ENCODE assay signal across 33 mouse cellular contexts in the genomic region with DNA sequence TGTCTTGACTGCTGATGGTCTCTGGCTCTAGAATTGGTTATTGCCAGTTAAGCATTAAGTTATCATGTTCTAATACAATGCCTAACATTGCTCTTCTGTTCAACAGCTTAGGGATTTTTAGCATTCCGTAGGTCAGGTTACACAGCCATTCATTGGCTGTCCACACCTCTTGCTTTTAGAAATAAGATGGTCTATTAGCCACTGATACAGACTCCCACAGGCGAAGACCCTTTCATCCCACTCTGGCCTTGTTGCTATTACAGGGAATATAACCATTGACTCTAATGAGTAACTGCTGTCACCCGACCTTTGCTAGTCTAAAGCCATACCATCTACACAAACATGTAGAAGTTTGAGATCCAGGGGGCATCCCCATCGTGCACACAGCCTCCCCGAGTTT.
"Had no signal": no experiment of that assay in that cellular context is flagged by ENCODE, and none has a peak within 500 bp of the region (broad histone marks: within the 10 kb centered on the region; RNA-seq: fewer than 3 reads in every experiment).

No protein-coding gene starts in this region.

- H3K36me3 ChIP-seq: limb, embryonic 10.5 days; limb, embryonic 12.5 days; limb, embryonic 13.5 days; limb, embryonic 15.5 days; liver, embryonic 12.5 days; liver, embryonic 13.5 days; liver, embryonic 15.5 days; lung, embryonic 15.5 days; midbrain, embryonic 10.5 days; midbrain, embryonic 12.5 days; midbrain, embryonic 13.5 days; midbrain, embryonic 15.5 days; neural tube, embryonic 12.5 days; neural tube, embryonic 13.5 days had no signal

- ATAC-seq: liver, embryonic 12.5 days; liver, postnatal 0 days; lung, postnatal 0 days; midbrain, embryonic 13.5 days; midbrain, embryonic 15.5 days; midbrain, embryonic 16.5 days had no signal

- H3K27me3 ChIP-seq: limb, embryonic 12.5 days; limb, embryonic 13.5 days; limb, embryonic 15.5 days; liver, embryonic 12.5 days; liver, embryonic 13.5 days; liver, embryonic 15.5 days; lung, embryonic 15.5 days; megakaryocyte, embryonic 14.5 days; midbrain, embryonic 12.5 days; midbrain, embryonic 13.5 days; midbrain, embryonic 15.5 days; neural tube, embryonic 12.5 days; neural tube, embryonic 13.5 days had no signal

- H3K27ac ChIP-seq: limb, embryonic 10.5 days; limb, embryonic 12.5 days; limb, embryonic 13.5 days; limb, embryonic 15.5 days; liver, embryonic 12.5 days; liver, embryonic 13.5 days; liver, embryonic 14.5 days; liver, embryonic 15.5 days; lung, embryonic 15.5 days; macrophage; midbrain, embryonic 10.5 days; midbrain, embryonic 12.5 days; midbrain, embryonic 13.5 days; midbrain, embryonic 15.5 days; neural tube, embryonic 12.5 days; neural tube, embryonic 13.5 days had no signal

- H3K9me3 ChIP-seq: lung, embryonic 15.5 days; midbrain, embryonic 12.5 days; midbrain, embryonic 15.5 days had no signal

- H3K4me2 ChIP-seq: limb, embryonic 12.5 days; limb, embryonic 13.5 days; limb, embryonic 15.5 days; liver, embryonic 11.5 days; liver, embryonic 12.5 days; liver, embryonic 13.5 days; liver, embryonic 15.5 days; lung, embryonic 14.5 days; lung, embryonic 15.5 days; midbrain, embryonic 11.5 days; midbrain, embryonic 12.5 days; midbrain, embryonic 13.5 days; midbrain, embryonic 15.5 days; neural tube, embryonic 12.5 days; neural tube, embryonic 13.5 days had no signal

- H3K4me1 ChIP-seq: limb, embryonic 12.5 days; limb, embryonic 13.5 days; limb, embryonic 15.5 days; liver, embryonic 12.5 days; liver, embryonic 13.5 days; liver, embryonic 15.5 days; lung, embryonic 15.5 days; megakaryocyte, embryonic 14.5 days; midbrain, embryonic 10.5 days; midbrain, embryonic 12.5 days; midbrain, embryonic 13.5 days; midbrain, embryonic 15.5 days; neural tube, embryonic 12.5 days; neural tube, embryonic 13.5 days had no signal

- H3K9ac ChIP-seq: limb, embryonic 12.5 days; limb, embryonic 13.5 days; limb, embryonic 15.5 days; liver, embryonic 12.5 days; liver, embryonic 13.5 days; liver, embryonic 14.5 days; liver, embryonic 15.5 days; liver, postnatal 0 days; lung, embryonic 14.5 days; lung, embryonic 15.5 days; midbrain, embryonic 12.5 days; midbrain, embryonic 13.5 days; midbrain, embryonic 15.5 days; neural tube, embryonic 12.5 days; neural tube, embryonic 13.5 days had no signal

- H3K4me3 ChIP-seq: limb, embryonic 10.5 days; limb, embryonic 12.5 days; limb, embryonic 13.5 days; limb, embryonic 15.5 days; liver, embryonic 12.5 days; liver, embryonic 13.5 days; liver, embryonic 15.5 days; lung, embryonic 15.5 days; megakaryocyte, embryonic 14.5 days; midbrain, embryonic 10.5 days; midbrain, embryonic 12.5 days; midbrain, embryonic 13.5 days; midbrain, embryonic 15.5 days; myocyte; neural tube, embryonic 12.5 days; neural tube, embryonic 13.5 days had no signal

- DNase-seq: left cerebral cortex, postnatal 4 days; liver; liver, embryonic 13.5 days; liver, postnatal 0 days; lung, adult 18-20 months; lung, adult 2 months; lung, embryonic 14.5 days; lung, postnatal 10 days; lung, postnatal 14 days; lung, postnatal 36 days; lung, postnatal 4 days; midbrain, embryonic 14.5 days had no signal
